Mouse (Mus musculus): ENCODE results near the gene Cabp5.
"Not testable (repeated sequence)": the region's sequence is repeated elsewhere in the genome, so short reads cannot be mapped to it uniquely, and the experiment has no call there.

Gene Cabp5

GRCm38 (mm10) chr7:13397832-13398231, at the start of gene Cabp5:
Gene Cabp5 (plus strand): TSS chr7:13398132.
- no peak for DNase-seq

- no peak for DNase-seq
Observed at GRCm38 (mm10) chr7:13355943-13356342, 42.0 kb upstream of the Cabp5 start.

DNA sequence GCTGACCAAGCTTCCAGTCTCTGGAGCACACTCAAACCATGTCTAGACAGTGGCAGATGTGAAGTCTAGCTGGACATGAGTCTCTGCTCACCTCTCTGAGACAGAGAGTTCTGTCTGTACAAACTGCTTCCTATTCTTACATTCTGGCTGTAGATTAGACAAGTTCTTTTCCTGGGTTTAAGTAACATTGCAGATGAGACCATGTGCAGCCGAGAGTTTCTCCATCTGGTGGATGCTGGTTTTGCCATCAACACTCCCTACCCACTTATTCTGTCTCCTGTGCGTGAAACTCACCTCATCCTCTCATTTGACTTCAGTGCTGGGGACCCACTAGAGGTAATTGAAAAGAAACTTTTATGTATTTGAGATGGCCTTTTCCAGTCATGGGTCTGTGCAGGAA, 17.3 kb upstream of the Cabp5 start:
- DNase-seq, result no peak

GRCm38 (mm10) chr7:13450541-13450940, 52.6 kb downstream of the Cabp5 start, which contains the start of gene Bsph1:
Gene Bsph1 (plus strand): TSS chr7:13450841.
- not testable (repeated sequence) for DNase-seq

Data from kidney, adult 18-20 months (tissue).